Mouse (Mus musculus): ENCODE results near the gene Mylk3. TPM values are rescaled to one million over a fixed set of nuclear protein-coding genes. Genes with fewer than 3 reads are reported as not detected.

The Mylk3 gene
- polyA plus RNA-seq, 2 experiments: 0.53 to 1.2 TPM

DNA sequence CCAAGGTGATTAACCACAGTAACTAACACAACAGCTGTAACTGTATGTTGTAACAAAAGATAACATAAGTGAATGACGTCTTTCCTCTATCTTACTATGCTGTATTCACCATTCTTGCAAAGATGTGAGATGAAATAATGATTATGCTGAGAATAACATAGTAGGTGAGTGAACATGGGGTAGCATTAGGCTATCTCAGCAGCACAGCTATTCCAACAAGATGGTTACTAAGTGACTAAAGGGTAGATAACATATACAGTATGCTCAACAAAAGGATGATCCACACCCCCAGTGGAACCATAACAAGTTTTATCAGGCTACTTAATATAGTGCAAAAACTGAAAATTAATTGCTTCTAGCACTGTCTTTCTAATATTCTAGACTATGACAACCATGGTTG, 99.3 kb downstream of the Mylk3 start:
- peaks cover 62% of the 10 kb centered on the region for H3K36me3 ChIP-seq (ENCODE audit: control insufficient read depth, insufficient read depth, low read length)

More for the DNA sequence above, 99.3 kb downstream of the Mylk3 start:
- WGBS: 91% methylated on average over 1 of the region's 1 CpGs
- H3K9me3 ChIP-seq (ENCODE audit: control insufficient read depth, low read length): no peaks in the 10 kb centered on the region
- no peak overlapping the region for H3K4me2 ChIP-seq (replicated peaks; ENCODE audit: low read depth, low read length, severe bottlenecking)
- ATAC-seq (ENCODE audit: low FRiP score, low read depth): no peak
- no peak for TF ChIP-seq POLR2A (IDR thresholded peaks at IDR 0.05; ENCODE audit: borderline replicate concordance, extremely low read depth, insufficient read depth, insufficient read length)
- no peak overlapping the region for H3K9ac ChIP-seq (ENCODE audit: low read depth, low read length, severe bottlenecking)
- no peak for DNase-seq (ENCODE audit: low spot score)
- H3K4me1 ChIP-seq (ENCODE audit: control insufficient read depth, insufficient read depth, low read length): no peaks in the 10 kb centered on the region
- no peak overlapping the region for H3K27ac ChIP-seq (replicated peaks; ENCODE audit: low read depth, low read length)
- no peak overlapping the region for H3K4me3 ChIP-seq (replicated peaks; ENCODE audit: low read length)
- H3K27me3 ChIP-seq (ENCODE audit: control insufficient read depth, insufficient read depth, low read length): no peaks in the 10 kb centered on the region

Other genes with a start within 250 kb of the Mylk3 start
- gene Cks1brt, start 234.4 kb downstream of the Mylk3 start, polyA plus RNA-seq (2012; rRNA removed): not detected in 2 replicates
- not detected in 2 replicates for gene Cks1brt, start 234.4 kb downstream of the Mylk3 start, polyA plus RNA-seq (2014; fragmentation: Nextera tagmentation; extraction: Ambion mirVana)
- not detected in 2 replicates for gene Olfr371, start 160.4 kb downstream of the Mylk3 start, polyA plus RNA-seq (2012; rRNA removed)
- not detected in 2 replicates for gene Olfr371, start 160.4 kb downstream of the Mylk3 start, polyA plus RNA-seq (2014; fragmentation: Nextera tagmentation; extraction: Ambion mirVana)
- gene Orc6, start 86.7 kb downstream of the Mylk3 start, polyA plus RNA-seq (2012; rRNA removed): 77.6 and 99.3 TPM in 2 replicates
- 95.2 and 99.2 TPM in 2 replicates for gene Orc6, start 86.7 kb downstream of the Mylk3 start, polyA plus RNA-seq (2014; fragmentation: Nextera tagmentation; extraction: Ambion mirVana)
- 52.5 and 61.9 TPM in 2 replicates for gene Vps35, start 86.5 kb downstream of the Mylk3 start, polyA plus RNA-seq (2012; rRNA removed)
- 123 and 125 TPM in 2 replicates for gene Vps35, start 86.5 kb downstream of the Mylk3 start, polyA plus RNA-seq (2014; fragmentation: Nextera tagmentation; extraction: Ambion mirVana)
- gene 4921524J17Rik, start 46.5 kb upstream of the Mylk3 start, polyA plus RNA-seq (2012; rRNA removed): 16.3 and 24.9 TPM in 2 replicates
- 46.5 and 51.2 TPM in 2 replicates for gene 4921524J17Rik, start 46.5 kb upstream of the Mylk3 start, polyA plus RNA-seq (2014; fragmentation: Nextera tagmentation; extraction: Ambion mirVana)
- gene Gpt2, start 106.2 kb upstream of the Mylk3 start, polyA plus RNA-seq (2012; rRNA removed): 24.6 and 26.7 TPM in 2 replicates
- gene Gpt2, start 106.2 kb upstream of the Mylk3 start, polyA plus RNA-seq (2014; fragmentation: Nextera tagmentation; extraction: Ambion mirVana): 36.2 and 40.2 TPM in 2 replicates
- gene Dnaja2, start 169.0 kb upstream of the Mylk3 start, polyA plus RNA-seq (2012; rRNA removed): 44.2 and 70.9 TPM in 2 replicates
- gene Dnaja2, start 169.0 kb upstream of the Mylk3 start, polyA plus RNA-seq (2014; fragmentation: Nextera tagmentation; extraction: Ambion mirVana): 146 and 155 TPM in 2 replicates

Measured in limb, embryonic 14.5 days (tissue).